8 mouse cellular contexts compared by ENCODE assay signal in the genomic region with DNA sequence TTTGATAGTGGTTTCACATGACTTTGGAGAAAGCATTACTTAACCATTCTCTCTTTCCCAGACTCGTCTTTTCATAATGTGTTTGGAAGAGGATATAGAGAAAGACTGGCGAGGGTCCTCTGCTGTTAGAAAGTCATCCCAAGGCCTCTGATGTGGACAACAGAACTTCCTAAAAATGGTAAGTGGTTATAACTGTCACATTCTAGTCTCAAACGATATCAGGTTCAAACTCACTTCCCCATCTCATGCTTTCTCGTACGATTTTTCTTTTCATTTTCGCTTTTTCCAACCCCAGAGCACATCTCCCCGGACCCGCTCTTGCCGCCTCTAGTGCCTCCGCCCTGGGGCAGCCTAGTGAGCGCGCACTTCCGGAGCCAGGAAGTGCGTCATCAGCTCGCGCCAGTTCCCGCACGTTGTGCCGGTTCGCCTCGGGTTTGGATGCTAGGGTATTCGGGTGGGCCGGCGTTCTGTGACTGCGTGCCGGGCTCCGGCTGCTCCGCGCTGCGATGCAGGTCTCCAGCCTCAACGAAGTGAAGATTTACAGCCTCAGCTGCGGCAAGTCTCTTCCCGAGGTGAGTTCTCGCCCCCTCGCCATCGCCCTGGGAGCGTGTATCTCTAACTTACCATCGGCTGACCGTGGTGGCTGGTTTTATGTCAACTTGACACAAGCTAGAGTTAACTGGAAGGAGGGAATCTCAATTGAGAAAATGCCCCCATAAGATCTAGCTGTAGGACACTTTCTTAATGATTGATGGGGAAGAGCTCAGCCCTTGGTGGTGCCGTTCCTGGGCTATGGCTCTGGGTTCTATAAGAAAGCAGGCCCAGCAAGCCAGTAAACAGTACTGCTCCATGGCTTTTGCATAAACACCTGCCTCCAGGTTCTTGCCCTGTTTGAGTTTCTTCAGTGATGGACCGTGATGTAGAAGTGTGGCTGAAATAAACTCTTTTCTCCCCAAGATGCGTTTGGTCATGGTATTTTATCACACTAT. TPM values are rescaled to one million over a fixed set of nuclear protein-coding genes. Genes with fewer than 3 reads are reported as not detected.
DNase-seq lines count a peak whose midpoint lies in the region; ATAC-seq and TF ChIP-seq lines count a peak whose summit lies in the region.

A gene (plus strand): TSS at position 411 of the 989 bp plus-strand sequence.

- TF ChIP-seq CTCF in MEL (IDR thresholded peaks at IDR 0.05 in 2 of 3, conservative IDR thresholded peaks at IDR 0.05 in 1 of 3; ENCODE audit: control insufficient read depth in 1 of 3, insufficient read depth in 1 of 3, low read depth in 2 of 3, low read length in 3 of 3, poor library complexity in 1 of 3, severe bottlenecking in 1 of 3): no peak
- no peak for TF ChIP-seq CTCF in cerebellum, adult 2 months (IDR thresholded peaks at IDR 0.05; ENCODE audit: borderline replicate concordance, insufficient read depth, low read depth, low read length)
- TF ChIP-seq CTCF in lung, postnatal 0 days (IDR thresholded peaks at IDR 0.05): no peak; the same call in 1 of the 2 replicates

- H3K27ac ChIP-seq in MEL (ENCODE audit: control insufficient read depth, low read depth, low read length): peak within 1 kb of the TSS; percentile 78
- peak within 1 kb of the TSS; percentile 59; the same call in 1 of the 2 replicates for H3K27ac ChIP-seq in cerebellum, adult 2 months (ENCODE audit: insufficient read depth, low read length)
- H3K27ac ChIP-seq in hindbrain, embryonic 10.5 days: peak within 1 kb of the TSS; percentile 88
- peak within 1 kb of the TSS; percentile 73 for H3K27ac ChIP-seq in lung, postnatal 0 days (ENCODE audit: low read length)

- H3K4me1 ChIP-seq in MEL (ENCODE audit: control insufficient read depth in 1 of 2, insufficient read depth in 2 of 2, low read length in 2 of 2): peaks cover 3 to 10% of the 10 kb centered on the region in 2 experiments; a peak in 3 of 4 replicates
- no peaks in the 10 kb centered on the region for H3K4me1 ChIP-seq in cerebellum, adult 2 months (ENCODE audit: control insufficient read depth, insufficient read depth, low read length)
- H3K4me1 ChIP-seq in hindbrain, embryonic 10.5 days (replicated peaks): peaks cover 18% of the 10 kb centered on the region
- H3K4me1 ChIP-seq in lung, postnatal 0 days (ENCODE audit: insufficient read depth, low read depth, low read length): peaks cover 7% of the 10 kb centered on the region; the same call in 1 of the 2 replicates

- TF ChIP-seq EP300 in MEL (IDR thresholded peaks at IDR 0.05; ENCODE audit: low read depth in 1 of 2, low read length in 2 of 2): no peak
- TF ChIP-seq EP300 in lung, postnatal 0 days (IDR thresholded peaks at IDR 0.05): no peak

- H3K4me2 ChIP-seq in lung, postnatal 0 days (replicated peaks; ENCODE audit: low read depth, low read length): peak within 1 kb of the TSS; percentile 72

- TF ChIP-seq RAD21 in MEL (IDR thresholded peaks at IDR 0.05; ENCODE audit: low read depth, low read length): no peak

- peak within 1 kb of the TSS; percentile 73 for H3K9ac ChIP-seq in MEL (ENCODE audit: control insufficient read depth, low read depth, low read length, poor library complexity, severe bottlenecking)
- peak within 1 kb of the TSS; percentile 74 for H3K9ac ChIP-seq in lung, postnatal 0 days (replicated peaks; ENCODE audit: low read depth)

- H3K27me3 ChIP-seq in MEL (ENCODE audit: control insufficient read depth in 1 of 2, insufficient read depth in 2 of 2, low read length in 2 of 2): no peaks in the 10 kb centered on the region
- H3K27me3 ChIP-seq in cerebellum, adult 2 months (ENCODE audit: control insufficient read depth, insufficient read depth, low read length): no peaks in the 10 kb centered on the region
- no peaks in the 10 kb centered on the region for H3K27me3 ChIP-seq in hindbrain, embryonic 10.5 days (ENCODE audit: insufficient read depth, poor library complexity, severe bottlenecking)
- H3K27me3 ChIP-seq in lung, postnatal 0 days (replicated peaks; ENCODE audit: insufficient read depth, low read length): no peaks in the 10 kb centered on the region

- peak within 1 kb of the TSS; percentile 70 to 81 for H3K4me3 ChIP-seq in MEL (ENCODE audit: control insufficient read depth in 1 of 2, insufficient read depth in 1 of 2, low read depth in 2 of 2, low read length in 2 of 2)
- H3K4me3 ChIP-seq in cerebellum, adult 2 months (replicated peaks; ENCODE audit: insufficient read depth, low read depth, low read length): peak within 1 kb of the TSS; percentile 65
- peak within 1 kb of the TSS; percentile 85 for H3K4me3 ChIP-seq in hindbrain, embryonic 10.5 days
- peak within 1 kb of the TSS; percentile 70 for H3K4me3 ChIP-seq in lung, postnatal 0 days (ENCODE audit: low read depth, low read length)

- DNase-seq in MEL (ENCODE audit: low read depth, low spot score): peak; percentile 94
- DNase-seq in cerebellum, adult 2 months: peak; percentile 89 to 90
- DNase-seq in forelimb bud, embryonic 11.5 days (ENCODE audit: low read depth, low spot score): peak; percentile 94
- peak; percentile 90 for DNase-seq in hindbrain, embryonic 10.5 days (ENCODE audit: low spot score)
- peak; percentile 88 for DNase-seq in layer of hippocampus, adult 9-11 months
- DNase-seq in lung, postnatal 0 days (ENCODE audit: low spot score): peak; percentile 95
- peak; percentile 84 for DNase-seq in ovary, postnatal 14 days (ENCODE audit: low spot score)
- DNase-seq in thymus, postnatal 14 days: peak; percentile 88

- peak; percentile 98 for ATAC-seq in lung, postnatal 0 days

- peaks cover 27% of the 10 kb centered on the region for H3K79me2 ChIP-seq in MEL (ENCODE audit: control insufficient read depth, insufficient read depth, low read length, poor library complexity)

- peak; percentile 69 to 94; a peak in 2 of 4 replicates for TF ChIP-seq POLR2A in MEL (IDR thresholded peaks at IDR 0.05; ENCODE audit: control insufficient read depth in 1 of 2, insufficient read depth in 1 of 2, low read depth in 1 of 2, low read length in 2 of 2, poor library complexity in 1 of 2)
- TF ChIP-seq POLR2A in cerebellum, adult 2 months (IDR thresholded peaks at IDR 0.05; ENCODE audit: borderline replicate concordance, insufficient read depth, low read length): peak; percentile 93

- peaks cover 0 to 13% of the 10 kb centered on the region in 2 experiments; a peak in 2 of 4 replicates for H3K36me3 ChIP-seq in MEL (ENCODE audit: control insufficient read depth in 1 of 2, insufficient read depth in 2 of 2, low read length in 2 of 2)
- peaks cover 30% of the 10 kb centered on the region for H3K36me3 ChIP-seq in hindbrain, embryonic 10.5 days
- no peaks in the 10 kb centered on the region for H3K36me3 ChIP-seq in lung, postnatal 0 days (ENCODE audit: insufficient read depth, low read length)

- under 1% methylated on average over 42 of the region's 42 CpGs for WGBS in cerebellum, adult 2 months
- WGBS in hindbrain, embryonic 10.5 days: under 1% methylated on average over 42 of the region's 42 CpGs
- WGBS in lung, postnatal 0 days: under 1% methylated on average over 42 of the region's 42 CpGs

- no peaks in the 10 kb centered on the region for H3K9me3 ChIP-seq in MEL (replicated peaks; ENCODE audit: insufficient read depth, low read length)
- no peaks in the 10 kb centered on the region for H3K9me3 ChIP-seq in hindbrain, embryonic 10.5 days
- no peaks in the 10 kb centered on the region for H3K9me3 ChIP-seq in lung, postnatal 0 days (ENCODE audit: low read length)

TF ChIP-seq in MEL, 35 proteins besides CTCF, POLR2A, EP300 and RAD21 (continues in another document):
- TF ChIP-seq ZKSCAN1 (IDR thresholded peaks at IDR 0.05; ENCODE audit: low read depth, low read length): no peak
- no peak for TF ChIP-seq ZNF384 (IDR thresholded peaks at IDR 0.05; ENCODE audit: low read depth, low read length)
- no peak for TF ChIP-seq USF2 (IDR thresholded peaks at IDR 0.05; ENCODE audit: borderline replicate concordance in 1 of 2, insufficient read depth in 1 of 2, low read depth in 1 of 2, low read length in 2 of 2)
- peak; percentile 85; the same call in 1 of the 2 replicates for TF ChIP-seq TBP (IDR thresholded peaks at IDR 0.05; ENCODE audit: low read depth, low read length)
- TF ChIP-seq MYC (IDR thresholded peaks at IDR 0.05; ENCODE audit: low read depth, low read length): peak; percentile 72; the same call in 1 of the 2 replicates
- peak; percentile 91 for TF ChIP-seq SIN3A (IDR thresholded peaks at IDR 0.05; ENCODE audit: low read length)
- TF ChIP-seq NELFE (IDR thresholded peaks at IDR 0.05; ENCODE audit: low read depth, low read length): peak; percentile 95
- peak; percentile 55; the same call in 1 of the 2 replicates for TF ChIP-seq TCF12 (IDR thresholded peaks at IDR 0.05; ENCODE audit: low read depth, low read length)
- no peak; the same call in 1 of the 2 replicates for TF ChIP-seq KAT2A (conservative IDR thresholded peaks at IDR 0.05; ENCODE audit: low read depth, low read length)
- TF ChIP-seq UBTF (IDR thresholded peaks at IDR 0.05; ENCODE audit: borderline replicate concordance, insufficient read depth, low read depth, low read length): no peak
- peak; percentile 77 for TF ChIP-seq MAX (IDR thresholded peaks at IDR 0.05; ENCODE audit: low read length)
- no peak for TF ChIP-seq E2F4 (IDR thresholded peaks at IDR 0.05; ENCODE audit: borderline replicate concordance, low read depth, low read length)
- no peak for TF ChIP-seq JUND (IDR thresholded peaks at IDR 0.05; ENCODE audit: low read depth, low read length)
- TF ChIP-seq ELF1 (IDR thresholded peaks at IDR 0.05; ENCODE audit: low read depth, low read length): peak; percentile 49; the same call in 1 of the 2 replicates
- no peak for TF ChIP-seq SMC3 (IDR thresholded peaks at IDR 0.05; ENCODE audit: low read depth, low read length)
- TF ChIP-seq ETS1 (IDR thresholded peaks at IDR 0.05; ENCODE audit: low read depth, low read length): no peak
- TF ChIP-seq USF1 (IDR thresholded peaks at IDR 0.05; ENCODE audit: low read depth, low read length): no peak
- no peak for TF ChIP-seq CHD1 (IDR thresholded peaks at IDR 0.05; ENCODE audit: low read depth, low read length)
- TF ChIP-seq NRF1 (IDR thresholded peaks at IDR 0.05; ENCODE audit: insufficient read depth, low read depth, low read length, poor library complexity, severe bottlenecking): no peak
- no peak for TF ChIP-seq GATA1 (IDR thresholded peaks at IDR 0.05; ENCODE audit: low read depth, low read length)
- TF ChIP-seq MAZ (IDR thresholded peaks at IDR 0.05; ENCODE audit: low read depth, low read length): no peak
- peak; percentile 89 for TF ChIP-seq HCFC1 (IDR thresholded peaks at IDR 0.05; ENCODE audit: low read depth, low read length)

RNA-seq across cellular contexts. Expression of the gene that starts here (rescaled TPM):
- total RNA-seq in MEL (2012; rRNA removed): 19.2 and 21.6 TPM in 2 replicates
- 100 to 1,000 TPM in 1 of 2 experiments, 10 to 100 TPM in 1; 44.2 to 128 TPM for polyA plus RNA-seq in MEL (2012; ENCODE audit: insufficient read depth in 1 of 2, insufficient read length in 2 of 2, low read depth in 1 of 2, low replicate concordance in 2 of 2, missing spikeins in 1 of 2)
- polyA plus RNA-seq in cerebellum, adult 2 months (2012; rRNA removed): 14.9 and 16.6 TPM in 2 replicates
- polyA plus RNA-seq in hindbrain, embryonic 10.5 days (2016; fragmentation: Nextera tagmentation; extraction: Ambion mirVana): 28.8 and 34.5 TPM in 2 replicates
- polyA plus RNA-seq in lung, postnatal 0 days (2015; fragmentation: Nextera tagmentation; extraction: Ambion mirVana): 7.4 and 7.9 TPM in 2 replicates

Comparison
In these comparisons a context has a peak if more than half of its experiments do, and no peak if none do; other contexts are left out.
1. Peak in every context shown above with its lines: DNase-seq, ATAC-seq, H3K4me3 ChIP-seq and H3K27ac ChIP-seq.